Mouse (Mus musculus): ENCODE data around the gene Plekhf1. TPM values are rescaled to one million over a fixed set of nuclear protein-coding genes. Genes with fewer than 3 reads are reported as not detected.
A peak's percentile ranks its signal among the peaks of the same experiment; 100 is the strongest.

Gene Plekhf1
- polyA plus RNA-seq, 1 experiment from 2014 or later: 1.5 TPM

GRCm38 (mm10) chr7:38191571-38191970 is 36.2 kb downstream of the Plekhf1 start:
- H3K4me2 ChIP-seq: no peak overlapping the region
- no peaks in the 10 kb centered on the region for H3K27me3 ChIP-seq (ENCODE audit: control insufficient read depth, insufficient read depth, low read length)
- no peak overlapping the region for H3K4me3 ChIP-seq (ENCODE audit: low read depth, low read length)
- DNase-seq (ENCODE audit: low spot score, missing footprints): no peak
- WGBS: 47% methylated on average over 10 of the region's 10 CpGs
- no peak; the same call in 1 of the 2 replicates for ATAC-seq (ENCODE audit: low FRiP score)
- H3K27ac ChIP-seq (ENCODE audit: low read depth, low read length): no peak overlapping the region
- H3K9ac ChIP-seq (ENCODE audit: low read length): no peak overlapping the region
- no peaks in the 10 kb centered on the region for H3K36me3 ChIP-seq (ENCODE audit: control insufficient read depth, insufficient read depth, low read length)
- H3K4me1 ChIP-seq (ENCODE audit: control insufficient read depth, insufficient read depth, low read length): no peaks in the 10 kb centered on the region
- H3K9me3 ChIP-seq (ENCODE audit: control insufficient read depth, low read length): no peaks in the 10 kb centered on the region

- Histone ChIP-seq H3K9ac (ENCODE audit: low read length) (no peak overlapping the region), H3K4me2 (no peak overlapping the region), H3K27ac (ENCODE audit: low read depth, low read length) (no peak overlapping the region), H3K9me3 (ENCODE audit: control insufficient read depth, low read length) (no peaks in the 10 kb centered on the region), H3K4me1 (ENCODE audit: control insufficient read depth, insufficient read depth, low read length) (no peaks in the 10 kb centered on the region), H3K4me3 (ENCODE audit: low read depth, low read length) (no peak overlapping the region), H3K27me3 (ENCODE audit: control insufficient read depth, insufficient read depth, low read length) (no peaks in the 10 kb centered on the region), H3K36me3 (ENCODE audit: control insufficient read depth, insufficient read depth, low read length) (no peaks in the 10 kb centered on the region)
- 52% methylated on average over 8 of the region's 8 CpGs for WGBS
- no peak for DNase-seq (ENCODE audit: low spot score, missing footprints)
- no peak for ATAC-seq (ENCODE audit: low FRiP score)
Measured at GRCm38 (mm10) chr7:38191146-38191545, 36.7 kb downstream of the Plekhf1 start.

- H3K27me3 ChIP-seq (ENCODE audit: control insufficient read depth, insufficient read depth, low read length): no peaks in the 10 kb centered on the region
- WGBS: 93% methylated on average over 8 of the region's 8 CpGs
- no peak overlapping the region for H3K4me2 ChIP-seq
Measured at GRCm38 (mm10) chr7:38190056-38190835, 37.6 kb downstream of the Plekhf1 start.

GRCm38 (mm10) chr7:38189136-38189982 is 38.5 kb downstream of the Plekhf1 start:
- no peak overlapping the region for H3K4me2 ChIP-seq
- ATAC-seq (ENCODE audit: low FRiP score): no peak
- H3K9ac ChIP-seq (ENCODE audit: low read length): no peak overlapping the region
- H3K27me3 ChIP-seq (ENCODE audit: control insufficient read depth, insufficient read depth, low read length): no peaks in the 10 kb centered on the region
- H3K4me3 ChIP-seq (ENCODE audit: low read depth, low read length): no peak overlapping the region
- no peaks in the 10 kb centered on the region for H3K4me1 ChIP-seq (ENCODE audit: control insufficient read depth, insufficient read depth, low read length)
- H3K9me3 ChIP-seq (ENCODE audit: control insufficient read depth, low read length): no peaks in the 10 kb centered on the region
- no peak overlapping the region for H3K27ac ChIP-seq (ENCODE audit: low read depth, low read length)
- 84% methylated on average over 15 of the region's 15 CpGs for WGBS
- no peak for DNase-seq (ENCODE audit: low spot score, missing footprints)
- no peaks in the 10 kb centered on the region for H3K36me3 ChIP-seq (ENCODE audit: control insufficient read depth, insufficient read depth, low read length)

More at GRCm38 (mm10) chr7:38190056-38190835, 37.6 kb downstream of the Plekhf1 start:
- Histone ChIP-seq H3K27ac (ENCODE audit: low read depth, low read length) (no peak overlapping the region), H3K9me3 (ENCODE audit: control insufficient read depth, low read length) (no peaks in the 10 kb centered on the region), H3K36me3 (ENCODE audit: control insufficient read depth, insufficient read depth, low read length) (no peaks in the 10 kb centered on the region), H3K4me1 (ENCODE audit: control insufficient read depth, insufficient read depth, low read length) (no peaks in the 10 kb centered on the region), H3K9ac (ENCODE audit: low read length) (no peak overlapping the region), H3K4me3 (ENCODE audit: low read depth, low read length) (no peak overlapping the region)
- no peak for ATAC-seq (ENCODE audit: low FRiP score)
- DNase-seq (ENCODE audit: low spot score, missing footprints): peak; percentile 77

- H3K4me2 ChIP-seq: no peak overlapping the region
- H3K27ac ChIP-seq (ENCODE audit: low read depth, low read length): no peak overlapping the region
- H3K27me3 ChIP-seq (ENCODE audit: control insufficient read depth, insufficient read depth, low read length): no peaks in the 10 kb centered on the region
- H3K4me3 ChIP-seq (ENCODE audit: low read depth, low read length): no peak overlapping the region
- no peak overlapping the region for H3K9ac ChIP-seq (ENCODE audit: low read length)
- no peaks in the 10 kb centered on the region for H3K4me1 ChIP-seq (ENCODE audit: control insufficient read depth, insufficient read depth, low read length)
- no peaks in the 10 kb centered on the region for H3K9me3 ChIP-seq (ENCODE audit: control insufficient read depth, low read length)
- DNase-seq (ENCODE audit: low spot score, missing footprints): no peak
- no peaks in the 10 kb centered on the region for H3K36me3 ChIP-seq (ENCODE audit: control insufficient read depth, insufficient read depth, low read length)
- no peak for ATAC-seq (ENCODE audit: low FRiP score)
- WGBS: 93% methylated on average over 8 of the region's 8 CpGs
Measured at GRCm38 (mm10) chr7:38188281-38189075, 39.3 kb downstream of the Plekhf1 start.

- Histone ChIP-seq H3K4me3 (ENCODE audit: low read depth, low read length) (no peak overlapping the region), H3K4me2 (no peak overlapping the region), H3K9ac (ENCODE audit: low read length) (no peak overlapping the region), H3K36me3 (ENCODE audit: control insufficient read depth, insufficient read depth, low read length) (no peaks in the 10 kb centered on the region), H3K4me1 (ENCODE audit: control insufficient read depth, insufficient read depth, low read length) (peaks cover 6% of the 10 kb centered on the region), H3K27ac (ENCODE audit: low read depth, low read length) (no peak overlapping the region), H3K27me3 (ENCODE audit: control insufficient read depth, insufficient read depth, low read length) (no peaks in the 10 kb centered on the region), H3K9me3 (ENCODE audit: control insufficient read depth, low read length) (no peaks in the 10 kb centered on the region)
- WGBS: 85% methylated on average over 4 of the region's 4 CpGs
- no peak for ATAC-seq (ENCODE audit: low FRiP score)
- no peak for DNase-seq (ENCODE audit: low spot score, missing footprints)
Measured at GRCm38 (mm10) chr7:38187796-38188195, 40.0 kb downstream of the Plekhf1 start.

- Histone ChIP-seq H3K4me1 (ENCODE audit: control insufficient read depth, insufficient read depth, low read length) (peaks cover 7% of the 10 kb centered on the region), H3K9ac (ENCODE audit: low read length) (no peak overlapping the region), H3K27me3 (ENCODE audit: control insufficient read depth, insufficient read depth, low read length) (no peaks in the 10 kb centered on the region), H3K4me3 (ENCODE audit: low read depth, low read length) (no peak overlapping the region), H3K4me2 (no peak overlapping the region), H3K9me3 (ENCODE audit: control insufficient read depth, low read length) (no peaks in the 10 kb centered on the region), H3K36me3 (ENCODE audit: control insufficient read depth, insufficient read depth, low read length) (no peaks in the 10 kb centered on the region), H3K27ac (ENCODE audit: low read depth, low read length) (no peak overlapping the region)
- DNase-seq (ENCODE audit: low spot score, missing footprints) (no peak), ATAC-seq (ENCODE audit: low FRiP score) (no peak)
- WGBS: 73% methylated on average over 4 of the region's 4 CpGs
Measured at GRCm38 (mm10) chr7:38186861-38187260, 41.0 kb downstream of the Plekhf1 start.

GRCm38 (mm10) chr7:38184786-38185185 is 43.0 kb downstream of the Plekhf1 start:
- no peaks in the 10 kb centered on the region for H3K9me3 ChIP-seq (ENCODE audit: control insufficient read depth, low read length)
- no peaks in the 10 kb centered on the region for H3K36me3 ChIP-seq (ENCODE audit: control insufficient read depth, insufficient read depth, low read length)
- H3K27ac ChIP-seq (ENCODE audit: low read depth, low read length): no peak overlapping the region
- no peak overlapping the region for H3K9ac ChIP-seq (ENCODE audit: low read length)
- no peak overlapping the region for H3K4me3 ChIP-seq (ENCODE audit: low read depth, low read length)
- no peak overlapping the region for H3K4me2 ChIP-seq
- DNase-seq (ENCODE audit: low spot score, missing footprints) (no peak), ATAC-seq (ENCODE audit: low FRiP score) (no peak)
- H3K4me1 ChIP-seq (ENCODE audit: control insufficient read depth, insufficient read depth, low read length): peaks cover 7% of the 10 kb centered on the region
- 86% methylated on average over 6 of the region's 6 CpGs for WGBS
- no peaks in the 10 kb centered on the region for H3K27me3 ChIP-seq (ENCODE audit: control insufficient read depth, insufficient read depth, low read length)

Data from midbrain, embryonic 11.5 days (tissue).